ENCODE assay signal across 18 mouse cellular contexts in genomic region chr2:91792346-91792745, GRCm38 (mm10).
DNase-seq lines count a peak whose midpoint lies in the region; ATAC-seq and TF ChIP-seq lines count a peak whose summit lies in the region.
"Had no signal": no experiment of that assay in that cellular context is flagged by ENCODE, and none has a peak within 500 bp of the region (broad histone marks: within the 10 kb centered on the region; RNA-seq: fewer than 3 reads in every experiment).

No protein-coding gene starts in this region.

- no peak for ATAC-seq in forebrain, embryonic 15.5 days (replicated peaks)
- ATAC-seq in forebrain, embryonic 14.5 days = no peak
- ATAC-seq in liver, embryonic 11.5 days (replicated peaks; ENCODE audit: low FRiP score) = no peak
- ATAC-seq: forebrain, postnatal 0 days; intestine, embryonic 15.5 days had no signal

- no peaks in the 10 kb centered on the region for H3K27me3 ChIP-seq in forebrain, embryonic 15.5 days
- H3K27me3 ChIP-seq in forebrain, embryonic 14.5 days (replicated peaks; ENCODE audit: control insufficient read depth, insufficient read depth, low read length) = no peaks in the 10 kb centered on the region
- H3K27me3 ChIP-seq in liver, adult 2 months (ENCODE audit: control insufficient read depth, insufficient read depth, low read length) = no peaks in the 10 kb centered on the region
- H3K27me3 ChIP-seq in liver, embryonic 11.5 days (replicated peaks; ENCODE audit: control insufficient read depth, insufficient read depth, low read length) = no peaks in the 10 kb centered on the region
- H3K27me3 ChIP-seq: embryonic facial prominence, embryonic 12.5 days; heart, embryonic 12.5 days; intestine, embryonic 15.5 days had no signal

- no peak for TF ChIP-seq CTCF in liver, adult 2 months (IDR thresholded peaks at IDR 0.05; ENCODE audit: low read depth, low read length)

- TF ChIP-seq POLR2A in liver, adult 2 months (IDR thresholded peaks at IDR 0.05; ENCODE audit: extremely low read depth, insufficient read depth, low read length) = no peak

- no peaks in the 10 kb centered on the region for H3K36me3 ChIP-seq in forebrain, embryonic 15.5 days
- no peaks in the 10 kb centered on the region for H3K36me3 ChIP-seq in forebrain, embryonic 14.5 days (ENCODE audit: control insufficient read depth, insufficient read depth, low read length)
- no peaks in the 10 kb centered on the region for H3K36me3 ChIP-seq in liver, adult 2 months (ENCODE audit: control insufficient read depth, insufficient read depth, low read length)
- no peaks in the 10 kb centered on the region for H3K36me3 ChIP-seq in liver, embryonic 11.5 days (ENCODE audit: control insufficient read depth, insufficient read depth, low read length)
- H3K36me3 ChIP-seq: embryonic facial prominence, embryonic 12.5 days; heart, embryonic 12.5 days; hindbrain, embryonic 10.5 days; intestine, embryonic 15.5 days had no signal

- no peak for DNase-seq in forebrain, embryonic 14.5 days (ENCODE audit: low spot score)
- DNase-seq in liver, adult 2 months (ENCODE audit: extremely low read depth, low read depth, low spot score) = peak; percentile 57
- no peak for DNase-seq in liver, embryonic 11.5 days (ENCODE audit: low spot score)
- DNase-seq in adrenal gland, postnatal 36 days = peak; percentile 34 to 62
- DNase-seq in embryo, embryonic 10.5 days (ENCODE audit: low spot score) = no peak
- DNase-seq in thymus, postnatal 0 days (ENCODE audit: low spot score) = no peak
- DNase-seq: cerebellum, adult 11 months; cerebellum, adult 8-10 months; cerebellum, postnatal 14 days; forebrain, postnatal 0 days; gastrocnemius, postnatal 14 days; heart, adult 2 months had no signal

- H3K9ac ChIP-seq in forebrain, embryonic 15.5 days (replicated peaks) = no peak overlapping the region
- no peak overlapping the region for H3K9ac ChIP-seq in forebrain, embryonic 14.5 days (ENCODE audit: low read length)
- no peak overlapping the region for H3K9ac ChIP-seq in liver, adult 2 months (ENCODE audit: low read depth, low read length)
- H3K9ac ChIP-seq in liver, embryonic 11.5 days (ENCODE audit: low read depth, low read length) = no peak overlapping the region
- H3K9ac ChIP-seq: embryonic facial prominence, embryonic 12.5 days; forebrain, postnatal 0 days; heart, embryonic 12.5 days; hindbrain, embryonic 14.5 days; intestine, embryonic 15.5 days had no signal

- WGBS in forebrain, embryonic 15.5 days = 74% methylated on average over 1 of the region's 1 CpGs
- 83% methylated on average over 1 of the region's 1 CpGs for WGBS in forebrain, embryonic 14.5 days
- WGBS in liver, adult 2 months = 37% methylated on average over 1 of the region's 1 CpGs
- WGBS in liver, embryonic 11.5 days = 81% methylated on average over 1 of the region's 1 CpGs

- H3K4me3 ChIP-seq in forebrain, embryonic 15.5 days = no peak overlapping the region
- no peak overlapping the region for H3K4me3 ChIP-seq in forebrain, embryonic 14.5 days (ENCODE audit: low read depth, low read length)
- no peak overlapping the region for H3K4me3 ChIP-seq in liver, adult 2 months (ENCODE audit: insufficient read depth, low read depth, low read length)
- no peak overlapping the region for H3K4me3 ChIP-seq in liver, embryonic 11.5 days (ENCODE audit: low read depth, low read length)
- H3K4me3 ChIP-seq: embryonic facial prominence, embryonic 12.5 days; heart, adult 2 months; heart, embryonic 12.5 days; hindbrain, embryonic 10.5 days; intestine, embryonic 15.5 days had no signal

- no peak overlapping the region for H3K4me2 ChIP-seq in forebrain, embryonic 15.5 days (replicated peaks)
- no peak overlapping the region for H3K4me2 ChIP-seq in forebrain, embryonic 14.5 days (ENCODE audit: low read length)
- no peak overlapping the region for H3K4me2 ChIP-seq in liver, embryonic 11.5 days
- H3K4me2 ChIP-seq: embryonic facial prominence, embryonic 12.5 days; heart, embryonic 12.5 days; hindbrain, embryonic 14.5 days; intestine, embryonic 15.5 days had no signal

- peaks cover 12% of the 10 kb centered on the region; the same call in 1 of the 2 replicates for H3K4me1 ChIP-seq in forebrain, embryonic 15.5 days
- no peaks in the 10 kb centered on the region; the same call in 1 of the 2 replicates for H3K4me1 ChIP-seq in forebrain, embryonic 14.5 days (ENCODE audit: control insufficient read depth, insufficient read depth, low read length)
- 0 out of 2 replicates have a peak, but pooled peaks cover 1% of the 10 kb centered on the region for H3K4me1 ChIP-seq in liver, adult 2 months (ENCODE audit: control insufficient read depth, insufficient read depth, low read length)
- no peaks in the 10 kb centered on the region for H3K4me1 ChIP-seq in liver, embryonic 11.5 days (replicated peaks; ENCODE audit: control insufficient read depth, insufficient read depth, low read length)
- H3K4me1 ChIP-seq: hindbrain, embryonic 10.5 days had no signal

- no peaks in the 10 kb centered on the region; the same call in 1 of the 2 replicates for H3K79me2 ChIP-seq in liver, adult 2 months (ENCODE audit: control insufficient read depth, insufficient read depth, low read length)

- no peaks in the 10 kb centered on the region for H3K9me3 ChIP-seq in forebrain, embryonic 15.5 days
- no peaks in the 10 kb centered on the region for H3K9me3 ChIP-seq in forebrain, embryonic 14.5 days (replicated peaks; ENCODE audit: control insufficient read depth, low read length)
- H3K9me3 ChIP-seq in liver, embryonic 11.5 days (ENCODE audit: control insufficient read depth, low read length) = no peaks in the 10 kb centered on the region
- H3K9me3 ChIP-seq: embryonic facial prominence, embryonic 12.5 days; heart, embryonic 12.5 days; hindbrain, embryonic 10.5 days; intestine, embryonic 15.5 days had no signal

- 0 out of 2 replicates have a peak overlapping the region, but pooled peaks have one; percentile 19 for H3K27ac ChIP-seq in forebrain, embryonic 15.5 days (replicated peaks)
- H3K27ac ChIP-seq in forebrain, embryonic 14.5 days (ENCODE audit: low read depth, low read length) = no peak overlapping the region
- H3K27ac ChIP-seq in liver, adult 2 months (replicated peaks; ENCODE audit: insufficient read depth, low read depth, low read length) = no peak overlapping the region
- H3K27ac ChIP-seq in liver, embryonic 11.5 days (ENCODE audit: low read depth, low read length) = no peak overlapping the region
- H3K27ac ChIP-seq: embryonic facial prominence, embryonic 12.5 days; heart, adult 2 months; hindbrain, embryonic 10.5 days; hindbrain, embryonic 14.5 days; intestine, embryonic 15.5 days had no signal

Comparison
In these comparisons a context has a peak if more than half of its experiments do, and no peak if none do; other contexts are left out.
1. DNase-seq: peak in liver, adult 2 months (single experiment) and adrenal gland, postnatal 36 days (2 of 2); none in forebrain, embryonic 14.5 days (single experiment), liver, embryonic 11.5 days (single experiment), embryo, embryonic 10.5 days (single experiment) and thymus, postnatal 0 days (single experiment).